Mouse (Mus musculus): ENCODE measurements at regions not wholly inside any gene's neighbourhood (a gene's known extent, or its start where the extent isn't known, plus 50 kb on each side); places are given as distances from the start of the nearest gene placed in this dataset.
A peak's percentile ranks its signal among the peaks of the same experiment; 100 is the strongest.

DNA sequence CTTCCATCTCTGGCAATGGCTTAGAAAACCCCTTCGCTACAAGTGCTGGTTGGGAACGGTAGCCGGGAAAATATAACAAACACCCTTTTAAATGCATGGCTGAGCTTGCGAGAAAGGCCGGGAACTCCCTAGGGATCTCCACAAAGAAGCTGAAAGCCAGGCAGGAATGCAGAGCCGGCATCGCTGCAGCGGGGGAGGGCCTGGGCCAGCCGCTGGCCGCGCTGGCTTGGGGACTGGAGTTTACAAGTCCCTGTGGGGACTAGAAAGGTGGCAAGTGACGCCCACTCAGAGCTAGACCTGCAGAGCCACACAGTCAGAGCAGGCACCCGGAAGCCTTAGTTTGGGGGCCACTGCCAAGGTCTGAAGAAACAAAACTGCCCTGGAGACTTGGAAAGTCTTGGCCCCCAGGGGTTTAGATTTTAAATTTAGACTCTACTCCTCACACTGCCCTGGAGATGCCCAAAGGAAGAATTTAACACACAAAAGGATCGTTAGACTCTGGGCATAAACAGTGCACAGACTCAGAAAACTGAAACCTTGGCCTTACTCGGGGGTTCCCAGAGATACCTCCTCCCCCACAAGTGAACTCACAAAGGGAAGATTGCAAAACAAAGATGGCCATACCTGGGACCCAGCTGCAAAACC, 59.4 kb downstream of the 1700001O22Rik start:
- peak; percentile 77 for DNase-seq

DNA sequence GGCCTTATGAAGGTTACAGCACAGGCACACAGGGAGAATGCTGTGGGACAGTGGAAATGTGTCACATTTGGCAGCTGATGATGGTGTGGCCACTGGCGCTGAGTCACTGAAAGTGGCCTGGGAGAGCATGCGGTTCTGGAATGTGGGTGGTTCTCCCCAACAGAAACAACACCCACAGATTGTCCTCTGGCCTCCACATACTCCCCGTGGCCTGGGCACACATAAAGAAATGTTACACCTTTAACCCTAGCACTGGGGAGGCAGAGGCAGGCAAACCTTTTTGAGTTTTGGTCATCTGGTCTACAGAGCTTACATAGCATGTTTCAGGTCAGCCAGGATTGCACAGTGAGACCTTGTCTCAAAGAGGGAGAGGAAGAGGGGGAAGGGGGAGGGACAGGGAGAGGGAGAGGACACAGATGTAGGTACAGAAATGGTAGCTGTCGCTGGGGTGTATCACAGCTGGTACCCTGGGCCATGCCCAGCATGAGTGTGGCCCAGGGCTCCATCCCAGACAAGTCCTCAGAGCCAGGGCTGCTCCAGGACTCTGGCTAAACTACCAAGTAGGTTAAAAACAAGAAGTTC, 60.1 kb downstream of the 1700001O22Rik start:
- peak; percentile 81 for DNase-seq

DNA sequence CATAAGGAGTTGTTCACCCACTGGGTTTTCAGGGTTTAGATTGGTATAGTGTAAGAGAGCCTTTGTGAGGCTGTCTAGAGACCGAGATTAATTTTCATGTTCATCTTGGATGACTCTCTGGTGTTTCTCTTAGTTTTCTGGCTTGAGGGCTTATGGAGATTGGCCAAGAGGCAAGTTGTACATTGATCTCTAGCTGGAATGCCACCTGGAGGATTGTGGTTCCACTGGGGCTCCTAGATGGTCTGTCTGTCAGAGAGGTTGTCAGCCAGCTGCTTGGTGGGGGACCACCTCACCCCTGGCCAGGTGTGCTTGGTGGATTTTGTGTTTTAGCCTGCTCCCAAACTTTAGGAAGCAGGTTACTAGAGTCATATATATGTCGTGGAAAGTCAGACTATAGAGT, 62.0 kb downstream of the 1700001O22Rik start:
- DNase-seq = no peak

DNA sequence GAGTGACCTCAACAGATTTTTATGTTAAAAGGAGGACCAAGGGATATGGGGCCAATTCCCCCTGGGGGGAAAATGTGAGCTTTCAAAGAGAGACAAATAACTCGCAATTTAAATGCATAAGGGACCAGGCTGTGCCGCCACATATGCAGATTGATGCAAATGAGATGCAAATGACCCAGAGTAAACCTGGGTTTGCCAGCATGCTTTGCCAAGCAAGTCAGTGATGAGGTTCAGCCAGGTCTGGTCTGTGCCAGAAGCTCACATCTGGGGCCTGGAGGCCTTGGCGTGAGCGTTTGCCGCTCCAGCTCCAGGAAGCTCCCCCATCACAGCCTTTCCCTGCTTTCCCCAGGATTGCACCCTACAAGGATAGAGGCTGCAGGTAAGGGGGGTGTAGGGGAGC, 65.7 kb downstream of the 1700001O22Rik start:
- DNase-seq = no peak

DNA sequence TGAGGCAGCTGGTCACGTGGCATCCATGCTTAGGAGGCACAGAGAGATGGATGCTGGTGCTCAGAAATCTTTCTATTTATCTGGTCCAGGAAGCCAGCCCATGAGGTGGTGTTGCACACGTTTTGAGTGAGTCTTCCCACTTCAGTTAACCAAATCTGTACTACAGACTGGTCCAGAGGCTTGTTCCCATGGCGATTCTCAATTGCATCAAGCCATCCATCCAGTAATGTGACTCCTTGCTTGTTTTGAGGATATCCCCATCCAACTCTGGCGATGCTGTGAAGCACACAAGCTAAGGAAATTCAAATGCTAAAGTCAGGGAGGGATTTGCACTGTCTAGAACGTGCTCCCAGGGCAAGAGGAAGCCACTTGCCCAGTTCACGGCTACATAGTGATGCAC, 66.8 kb downstream of the 1700001O22Rik start:
- no peak for DNase-seq

DNA sequence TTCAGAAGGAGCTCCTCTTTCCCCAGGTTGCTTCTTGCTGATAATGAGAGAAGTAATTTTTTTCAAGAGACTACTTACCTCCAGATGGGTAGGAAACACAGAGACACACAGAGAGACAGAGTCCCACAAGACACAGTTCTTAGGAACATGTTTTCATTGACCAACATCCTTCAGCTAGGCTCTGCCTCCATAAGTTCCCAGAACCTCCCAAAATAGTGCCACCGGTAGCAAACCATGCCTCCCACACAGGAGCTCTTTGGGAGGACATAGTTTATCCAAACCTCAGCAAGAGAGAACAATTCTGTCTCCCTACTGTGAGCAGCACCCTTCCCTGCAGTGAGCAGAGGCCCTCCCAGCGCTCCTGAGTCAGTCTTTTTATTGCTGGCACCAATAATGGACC, 67.2 kb downstream of the 1700001O22Rik start:
- DNase-seq = no peak

DNA sequence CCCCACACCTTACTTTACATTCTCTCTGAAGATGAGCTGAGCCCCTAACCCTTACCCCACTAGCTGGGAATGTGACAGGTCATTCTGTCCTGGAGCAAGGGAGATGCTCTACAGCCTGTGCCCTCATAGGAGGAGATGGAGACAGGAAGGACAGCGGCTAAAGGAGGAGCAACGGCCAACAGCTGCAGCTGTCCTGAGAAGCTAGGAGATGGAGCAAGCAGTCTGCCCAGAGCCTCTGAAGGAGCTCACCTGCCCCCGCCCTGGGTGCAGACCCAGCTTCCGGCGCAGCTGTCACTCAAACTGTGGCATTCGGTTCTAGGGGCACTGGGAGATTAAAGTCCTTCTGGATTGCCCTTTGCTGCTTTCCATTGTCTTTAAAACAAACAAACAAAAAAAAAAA, 69.6 kb downstream of the 1700001O22Rik start:
- DNase-seq = no peak

DNA sequence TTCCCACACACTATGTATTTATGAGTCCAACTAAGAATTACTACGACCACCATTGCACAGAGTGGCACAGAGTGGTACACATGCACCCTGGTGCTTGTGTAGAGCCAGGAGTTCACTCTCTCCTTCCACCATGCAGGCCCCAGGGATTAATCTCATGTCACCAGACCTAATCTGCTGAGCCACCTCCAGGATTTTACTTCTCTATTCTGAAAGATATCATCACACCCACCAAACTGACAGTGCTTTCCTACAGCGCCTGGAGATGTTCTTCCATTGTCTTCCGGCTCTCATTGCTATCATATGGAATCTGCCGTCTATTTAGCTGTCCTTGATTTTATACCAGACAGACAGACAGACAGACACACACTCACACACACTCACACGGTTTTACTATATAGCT, 71.6 kb downstream of the 1700001O22Rik start:
- no peak for DNase-seq

DNA sequence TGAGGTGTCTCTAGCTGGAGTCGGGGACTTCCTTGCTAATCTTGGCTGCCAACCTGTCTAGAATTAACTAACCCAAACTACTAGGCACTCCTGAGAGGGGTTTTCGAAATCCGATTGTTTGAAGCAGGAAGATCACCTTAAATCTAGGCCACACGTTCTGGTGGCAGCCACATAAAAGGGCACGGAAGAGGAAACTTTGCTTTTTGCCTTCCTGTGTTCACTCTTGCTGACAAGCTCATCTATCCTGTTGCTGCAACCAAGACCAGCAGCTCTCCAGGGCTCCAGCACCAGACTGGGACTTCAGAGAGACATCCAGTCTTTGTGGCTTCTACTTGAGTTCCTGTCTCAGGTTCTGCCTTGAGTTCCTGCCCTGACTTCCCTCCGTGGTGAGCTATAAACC, 75.5 kb downstream of the 1700001O22Rik start:
- no peak for DNase-seq

DNA sequence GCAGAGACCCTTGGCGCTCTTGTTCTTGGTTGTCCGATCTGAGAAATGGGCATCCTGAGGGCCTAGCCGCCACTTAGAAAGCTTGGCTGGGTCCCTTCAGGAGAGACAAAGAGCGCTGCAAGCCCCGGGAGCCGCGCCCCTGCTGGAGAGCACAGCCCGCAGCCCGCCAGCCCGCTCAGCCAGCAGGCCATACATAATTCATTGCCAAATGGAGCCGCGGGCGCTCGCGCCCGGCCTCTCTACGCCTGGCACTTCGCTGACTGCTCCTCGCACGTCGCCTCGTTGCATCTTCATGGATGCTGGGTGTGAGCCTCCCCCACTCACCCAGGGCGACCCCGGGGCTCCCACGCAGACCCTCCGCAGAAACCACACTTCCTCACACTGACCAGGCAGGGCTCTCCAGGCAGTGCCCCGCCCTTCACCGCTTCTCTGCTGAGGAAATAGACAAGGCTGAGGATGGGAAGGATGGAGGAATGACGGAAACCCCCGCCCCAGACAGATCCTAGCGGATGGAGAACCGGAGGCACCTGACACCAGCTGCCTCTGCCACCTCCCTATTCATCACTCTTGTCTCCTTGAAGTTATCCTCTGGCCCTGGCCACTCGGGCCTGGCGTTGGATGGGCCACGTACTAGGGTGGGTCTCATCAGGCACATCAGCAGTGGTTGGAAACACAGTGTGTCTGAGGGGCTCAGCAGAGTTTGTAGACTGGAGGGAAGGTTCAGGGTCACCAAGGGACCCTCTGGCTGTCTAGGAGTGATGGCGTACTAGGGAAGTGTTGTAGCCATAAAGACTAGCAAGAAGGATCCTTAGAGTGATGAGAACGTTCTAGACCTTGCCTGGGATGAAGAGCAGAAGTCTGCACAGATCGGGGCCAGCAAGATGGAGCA, 77.6 kb downstream of the 1700001O22Rik start:
- DNase-seq = peak; percentile 73

DNA sequence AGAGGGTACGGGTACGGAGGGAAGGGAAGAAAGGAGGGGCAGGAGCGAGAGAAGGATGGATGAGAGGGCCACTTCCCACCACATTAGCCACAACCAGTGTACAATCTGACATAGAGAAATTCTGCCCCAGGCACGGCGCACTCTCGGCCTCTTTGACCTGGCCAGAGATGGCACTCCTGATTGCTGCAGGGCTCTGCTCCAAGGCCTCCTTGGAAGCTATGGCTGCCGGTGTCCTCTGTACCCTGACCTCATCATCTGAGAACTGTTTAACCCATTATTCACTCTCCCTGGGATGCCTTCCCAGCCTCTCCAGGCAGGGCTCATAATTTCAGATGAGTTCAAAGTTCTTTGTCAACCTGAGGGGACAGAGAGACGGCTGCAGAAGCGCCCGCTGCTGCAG, 78.3 kb downstream of the 1700001O22Rik start:
- no peak for DNase-seq

DNA sequence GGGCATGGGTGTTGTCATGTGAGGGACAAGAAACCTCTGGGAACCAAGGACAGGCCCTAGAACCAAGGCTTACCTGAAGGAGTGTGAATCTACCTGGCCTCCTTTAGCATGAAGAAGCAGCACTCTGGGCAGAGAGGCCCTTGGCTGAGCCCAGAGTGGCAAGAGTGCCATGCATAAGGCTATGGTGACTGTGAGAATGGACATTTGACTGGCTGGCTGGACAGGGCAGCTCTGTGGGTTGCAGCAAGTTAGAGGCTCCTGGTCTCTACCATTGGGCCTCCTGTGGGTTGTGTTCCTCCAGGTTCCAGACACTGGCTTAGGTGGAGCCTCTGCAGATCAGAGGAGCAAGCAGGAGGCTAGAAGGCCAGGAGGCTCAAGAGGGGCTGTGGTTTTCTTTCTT, 78.9 kb downstream of the 1700001O22Rik start:
- no peak for DNase-seq

DNA sequence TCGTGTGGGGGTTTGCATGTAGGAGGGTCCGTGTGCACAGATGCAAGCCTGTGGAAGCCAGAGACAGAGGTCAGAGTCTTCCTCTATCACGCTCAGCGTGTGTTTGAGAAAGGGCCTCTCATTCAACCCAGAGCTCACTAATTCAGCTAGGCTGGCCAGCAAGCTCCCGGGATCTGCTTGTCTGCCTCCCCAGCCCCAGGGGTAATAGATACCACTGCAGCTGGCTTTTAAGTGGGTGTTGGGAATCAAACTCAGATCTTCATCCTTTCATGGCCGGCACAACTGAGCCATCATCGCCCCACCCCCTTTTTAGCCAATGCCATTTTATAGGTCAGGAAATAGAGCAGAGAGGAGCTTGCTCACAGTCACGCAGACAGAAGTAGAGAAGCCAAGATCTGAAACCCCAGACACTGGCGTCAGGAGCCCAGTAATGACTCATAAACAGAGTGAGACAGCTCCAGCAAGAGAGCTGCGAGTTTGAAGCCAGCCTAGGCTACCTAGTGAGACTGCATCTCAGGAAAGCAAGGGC, 80.3 kb downstream of the 1700001O22Rik start:
- peak; percentile 67 for DNase-seq

DNA sequence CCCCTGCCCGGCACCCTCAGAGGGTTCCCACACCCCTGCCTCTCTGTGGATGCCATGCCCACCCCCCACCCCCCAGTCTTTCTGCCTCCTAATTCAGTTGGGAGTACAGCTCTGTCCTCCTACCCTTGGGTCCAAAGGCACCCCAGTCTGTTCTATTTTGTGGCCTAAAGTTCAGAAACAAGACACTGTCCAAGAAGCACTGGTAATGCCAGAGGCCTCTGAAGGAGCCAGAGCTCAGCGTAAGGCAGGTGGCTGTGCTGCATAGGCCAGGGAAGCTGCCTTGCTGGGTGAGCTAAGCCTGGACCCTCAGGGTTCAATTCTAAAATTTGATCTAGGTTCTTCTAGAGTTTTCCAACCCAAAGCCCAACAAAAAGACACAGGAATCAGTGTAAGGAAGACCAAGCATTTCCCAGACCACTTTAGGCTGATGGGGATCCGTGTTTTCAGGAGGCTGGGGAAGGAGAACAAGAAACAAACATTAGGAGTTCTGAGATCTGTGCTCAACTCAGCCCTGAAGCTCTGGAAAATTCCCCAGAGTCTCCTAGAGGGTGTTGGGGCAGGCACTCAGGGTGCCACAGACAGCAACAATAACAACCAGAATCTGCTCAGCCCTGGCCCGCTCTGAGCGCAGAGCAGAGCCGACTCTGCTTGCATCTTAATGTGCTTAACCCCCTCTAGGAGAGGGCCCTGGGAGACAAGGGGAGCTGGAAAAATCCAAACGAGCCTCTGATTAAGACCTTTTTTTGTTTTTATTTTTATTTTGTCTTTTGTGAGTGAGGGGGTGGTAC, 81.0 kb downstream of the 1700001O22Rik start:
- no peak for DNase-seq

DNA sequence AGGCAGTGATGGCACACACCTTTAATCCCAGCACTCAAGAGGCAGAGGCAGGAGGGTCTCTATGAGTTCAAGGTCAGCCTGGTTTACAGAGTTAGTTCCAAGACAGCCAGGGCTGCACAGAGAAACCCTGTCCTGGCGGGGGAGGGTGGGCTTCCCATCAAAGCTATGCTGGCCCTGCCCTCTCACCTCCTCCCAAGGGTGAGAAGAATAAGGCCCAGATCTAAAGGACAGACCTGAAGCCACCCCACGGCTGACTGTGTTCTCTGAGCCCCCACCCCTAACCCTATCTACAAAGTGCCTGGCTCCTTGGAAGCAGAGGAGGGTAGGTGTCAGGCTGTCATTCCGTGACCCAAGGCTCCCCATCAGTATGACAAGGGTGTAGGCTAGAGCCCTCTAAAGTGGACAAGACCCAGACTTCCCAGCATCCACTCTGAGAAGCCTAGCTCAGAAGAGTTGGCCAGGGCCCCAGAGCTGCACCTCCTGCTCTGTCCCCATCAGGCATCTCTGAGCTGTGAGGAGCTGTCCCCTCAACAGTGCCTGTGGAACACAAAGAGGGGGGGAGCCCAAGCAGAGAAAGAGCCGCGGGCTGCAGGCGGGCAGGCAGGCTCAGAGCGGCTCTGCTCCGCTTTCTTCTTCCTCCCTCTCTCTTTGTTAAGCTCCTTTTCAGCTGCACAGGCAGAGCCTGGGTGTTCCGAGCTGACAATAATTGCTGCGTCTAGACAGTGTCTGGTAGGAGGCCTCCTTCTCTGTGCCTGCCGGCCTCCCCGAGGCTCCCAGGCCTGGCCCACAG, 81.8 kb downstream of the 1700001O22Rik start:
- peak; percentile 80 for DNase-seq

DNA sequence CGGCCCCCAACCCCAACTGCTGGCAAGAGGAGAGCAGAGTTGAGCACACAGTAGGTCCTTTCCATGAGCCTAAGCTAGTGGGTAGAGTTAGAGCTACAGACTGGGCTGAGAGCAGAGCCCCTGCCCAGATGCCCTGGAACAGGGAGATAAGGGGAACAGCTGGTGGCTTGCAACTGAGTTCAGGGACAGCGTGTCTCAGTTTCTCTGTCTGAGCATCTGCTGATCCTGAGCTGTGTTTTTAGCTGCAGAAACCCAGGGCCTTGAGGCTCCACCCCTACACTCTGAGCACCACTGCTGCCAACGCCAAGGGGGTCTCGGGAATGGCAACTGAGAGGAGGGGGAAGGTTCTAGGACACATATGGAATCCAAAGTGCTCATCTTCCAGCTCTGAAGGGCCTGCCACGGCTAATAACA, 82.4 kb downstream of the 1700001O22Rik start:
- no peak for DNase-seq

DNA sequence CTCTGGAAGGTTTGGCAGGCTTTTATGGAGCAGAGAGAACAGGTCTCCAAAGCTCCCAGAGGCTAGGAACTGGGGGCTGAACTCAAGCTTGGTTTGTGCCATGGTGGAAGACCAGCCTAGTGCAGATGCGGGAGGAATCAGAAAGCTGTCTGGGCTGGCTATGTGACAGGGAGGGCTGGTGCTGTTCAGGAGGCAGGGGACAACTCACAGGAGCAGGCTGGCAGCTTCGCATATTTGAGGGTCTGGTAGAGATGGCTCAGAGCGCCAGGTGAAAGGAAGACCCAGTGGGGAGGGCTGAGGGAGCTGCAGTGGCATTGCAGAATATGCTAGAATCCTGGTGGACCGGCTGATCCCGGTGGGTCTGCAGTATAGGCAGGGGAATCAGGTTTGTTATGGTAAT, 83.2 kb downstream of the 1700001O22Rik start:
- no peak for DNase-seq

DNA sequence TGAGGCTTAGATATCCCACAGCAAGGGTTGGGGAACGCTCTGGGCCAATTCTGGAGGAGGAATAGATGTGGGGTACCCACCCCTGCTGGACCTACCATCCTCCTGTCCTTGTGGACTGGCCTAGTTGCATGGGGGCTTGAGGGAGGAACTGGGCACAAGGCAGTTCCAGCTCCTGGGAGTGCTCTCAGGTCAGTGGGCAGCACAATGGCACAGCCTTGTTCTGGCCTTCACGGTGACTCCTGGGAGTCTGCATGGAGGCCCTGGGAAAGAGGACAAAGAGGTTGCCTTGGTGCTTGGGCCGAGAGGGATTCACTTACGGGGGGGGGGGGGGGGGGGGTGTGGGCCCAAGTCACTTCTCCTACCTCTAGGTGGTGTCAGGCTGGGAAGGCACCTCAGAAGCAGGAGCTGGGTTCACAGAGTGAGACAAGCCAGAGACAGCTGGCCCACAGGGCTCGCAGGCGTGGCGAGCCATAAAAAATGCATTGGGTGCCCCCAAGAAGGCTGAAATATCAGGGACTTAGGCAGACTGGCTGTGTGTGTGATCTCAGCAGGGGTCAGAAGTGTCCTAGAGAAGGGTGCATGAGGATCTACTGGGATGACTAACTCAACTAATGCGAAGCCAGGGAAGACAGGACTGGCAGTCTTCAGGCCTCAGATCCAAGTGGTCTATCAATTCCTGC, 83.7 kb downstream of the 1700001O22Rik start:
- DNase-seq = no peak

DNA sequence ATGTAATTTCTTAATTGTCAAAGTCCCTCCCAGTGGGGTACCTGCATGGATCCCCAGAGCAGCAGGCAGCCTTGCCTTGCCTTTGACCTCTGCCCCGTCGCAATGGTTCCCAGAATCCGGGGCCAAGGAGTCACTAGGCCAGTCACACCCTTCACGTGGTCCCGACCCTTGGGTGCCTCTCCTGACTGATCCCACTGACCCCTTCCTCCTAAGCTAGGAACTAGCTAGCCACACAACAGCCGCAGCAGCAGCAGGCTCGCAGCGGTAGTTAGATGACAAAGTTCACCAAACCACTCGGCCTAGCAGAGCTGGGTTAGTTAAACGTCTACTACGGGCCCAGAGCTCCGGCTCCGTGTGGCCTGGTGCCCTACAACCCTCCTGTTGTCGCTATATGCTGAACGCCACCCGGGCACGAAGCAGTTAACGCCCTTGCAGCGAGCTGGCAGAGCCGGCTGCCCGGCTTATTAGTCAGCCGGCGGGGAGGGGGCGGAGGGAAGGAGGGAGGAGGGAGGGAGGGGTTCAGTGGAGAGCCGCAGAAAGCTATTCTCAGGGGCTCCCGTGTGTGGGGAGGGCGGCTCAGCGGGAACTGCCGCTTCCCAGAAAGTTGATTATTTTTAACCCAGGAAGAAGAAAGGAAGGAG, 84.6 kb downstream of the 1700001O22Rik start:
- peak; percentile 94 for DNase-seq

DNA sequence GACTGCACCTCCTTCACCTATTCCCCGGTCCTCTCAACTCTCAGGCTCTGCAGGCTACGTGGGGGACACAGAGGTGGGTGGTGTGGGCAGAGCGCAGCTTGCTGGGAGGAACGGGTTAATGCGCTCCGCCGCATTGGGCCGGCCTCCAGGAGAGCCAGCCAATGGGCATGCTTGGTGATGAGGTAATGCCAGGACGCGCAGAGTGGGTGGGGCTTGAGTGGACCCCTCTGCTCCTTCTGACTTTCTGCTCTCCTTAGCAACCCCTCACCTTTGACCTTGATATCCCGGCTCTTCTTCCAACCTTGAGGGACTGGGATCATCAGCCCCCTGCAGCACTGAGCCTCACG, 85.2 kb downstream of the 1700001O22Rik start:
- peak; percentile 95 for DNase-seq

Data from lung, postnatal 10 days (tissue).